Mouse (Mus musculus) MEL (cell line): ENCODE results near the gene Ccn6. TPM values are rescaled to one million over a fixed set of nuclear protein-coding genes. Genes with fewer than 3 reads are reported as not detected.

Experiments
- DNase-seq: peaks from one replicate; pipeline ENCODE4 v3.0.0; 2011; ENCODE audit warnings: low read depth, low spot score
- H3K27ac ChIP-seq: 2 replicates; pipeline ENCODE4 v1.5.1; 2012; ENCODE audit warnings: low read depth, mild to moderate bottlenecking, control low read depth, low read length, moderate library complexity; ENCODE audit not compliant: control insufficient read depth
- H3K27me3 ChIP-seq, 2 experiments: fragments of 150-350 bp in 1 of 2; sonication (generic) in 1 of 2; 2 replicates each; pipeline ENCODE4 v1.6.1; 2012; ENCODE audit warnings: low read length in 2 of 2, mild to moderate bottlenecking in 2 of 2, improper control_type of control experiment in 1 of 2, moderate library complexity in 1 of 2; ENCODE audit not compliant: insufficient read depth in 2 of 2, control insufficient read depth in 1 of 2
- H3K36me3 ChIP-seq, 2 experiments: 2 replicates each; pipeline ENCODE4 v1.6.1; 2012 to 2014; ENCODE audit warnings: low read length in 2 of 2, improper control_type of control experiment in 1 of 2, inconsistent platforms in 1 of 2, mild to moderate bottlenecking in 1 of 2; ENCODE audit not compliant: insufficient read depth in 2 of 2, control insufficient read depth in 1 of 2
- H3K4me1 ChIP-seq, 2 experiments: fragments of 150-350 bp in 1 of 2; sonication (generic) in 1 of 2; 2 replicates each; pipeline ENCODE4 v1.6.1; 2012; ENCODE audit warnings: low read length in 2 of 2, improper control_type of control experiment in 1 of 2, mild to moderate bottlenecking in 1 of 2; ENCODE audit not compliant: insufficient read depth in 2 of 2, control insufficient read depth in 1 of 2
- H3K4me3 ChIP-seq, 2 experiments: fragments of 150-350 bp in 1 of 2; sonication (generic) in 1 of 2; 2 replicates each; pipeline ENCODE4 v1.5.1; 2012; ENCODE audit warnings: low read depth in 2 of 2, low read length in 2 of 2, mild to moderate bottlenecking in 2 of 2, moderate library complexity in 2 of 2, control low read depth in 1 of 2, improper control_type of control experiment in 1 of 2; ENCODE audit not compliant: control insufficient read depth in 1 of 2, insufficient read depth in 1 of 2
- H3K79me2 ChIP-seq: 2 replicates; pipeline ENCODE4 v1.6.1; 2012; ENCODE audit warnings: mild to moderate bottlenecking, low read length, moderate library complexity; ENCODE audit not compliant: control insufficient read depth, poor library complexity, insufficient read depth
- H3K9ac ChIP-seq: 2 replicates; pipeline ENCODE4 v1.6.1; 2012; ENCODE audit warnings: low read depth, mild to moderate bottlenecking, control low read depth, low read length, moderate library complexity; ENCODE audit not compliant: control insufficient read depth, poor library complexity, severe bottlenecking
- H3K9me3 ChIP-seq: fragments of 150-350 bp; sonication (generic); replicated peaks from 2 replicates; pipeline ENCODE4 v1.6.1; 2012; ENCODE audit warnings: mild to moderate bottlenecking, low read length, improper control_type of control experiment, moderate library complexity; ENCODE audit not compliant: insufficient read depth
- CHD1 ChIP-seq: IDR thresholded peaks from 2 replicates; pipeline ENCODE4 v1.6.1; 2012; ENCODE audit warnings: low read depth, mild to moderate bottlenecking, inconsistent platforms, low read length, improper control_type of control experiment
- CHD2 ChIP-seq: IDR thresholded peaks from 2 replicates; pipeline ENCODE4 v1.6.1; 2011; ENCODE audit warnings: low read length, improper control_type of control experiment
- CTCF ChIP-seq, 3 experiments: IDR thresholded peaks in 2 of 3; conservative IDR thresholded peaks in 1 of 3; 2 replicates each; pipeline ENCODE4 v1.5.1; 2011 to 2012; ENCODE audit warnings: low read length in 3 of 3, low read depth in 2 of 3, mild to moderate bottlenecking in 2 of 3, improper control_type of control experiment in 1 of 3, inconsistent platforms in 1 of 3, mixed read lengths in 1 of 3, moderate library complexity in 1 of 3; ENCODE audit not compliant: control insufficient read depth in 1 of 3, insufficient read depth in 1 of 3, poor library complexity in 1 of 3, severe bottlenecking in 1 of 3
- ETS1 ChIP-seq: IDR thresholded peaks from 2 replicates; pipeline ENCODE4 v1.6.1; 2012; ENCODE audit warnings: low read depth, mild to moderate bottlenecking, inconsistent platforms, low read length, improper control_type of control experiment, moderate library complexity
- GABPA ChIP-seq: IDR thresholded peaks from 2 replicates; pipeline ENCODE4 v1.6.1; 2012; ENCODE audit warnings: low read depth, mild to moderate bottlenecking, inconsistent platforms, low read length, improper control_type of control experiment, moderate library complexity
- HCFC1 ChIP-seq: IDR thresholded peaks from 2 replicates; pipeline ENCODE4 v1.6.1; 2012; ENCODE audit warnings: low read depth, mild to moderate bottlenecking, inconsistent platforms, low read length, improper control_type of control experiment, moderate library complexity
- MAFK ChIP-seq: IDR thresholded peaks from 2 replicates; pipeline ENCODE4 v1.6.1; 2011; ENCODE audit warnings: low read depth, mild to moderate bottlenecking, low read length, improper control_type of control experiment, borderline replicate concordance
- MAX ChIP-seq: IDR thresholded peaks from 2 replicates; pipeline ENCODE4 v1.6.1; 2011; ENCODE audit warnings: low read length, improper control_type of control experiment
- MAZ ChIP-seq: IDR thresholded peaks from 2 replicates; pipeline ENCODE4 v1.6.1; 2012; ENCODE audit warnings: low read depth, mild to moderate bottlenecking, inconsistent platforms, low read length, improper control_type of control experiment
- MEF2A ChIP-seq: IDR thresholded peaks from 2 replicates; pipeline ENCODE4 v1.6.1; 2014; ENCODE audit warnings: low read depth, mild to moderate bottlenecking, inconsistent platforms, low read length, improper control_type of control experiment; ENCODE audit not compliant: poor library complexity, insufficient replicate concordance, severe bottlenecking; ENCODE audit errors: extremely low read depth
- MYB ChIP-seq: IDR thresholded peaks from 2 replicates; pipeline ENCODE4 v1.6.1; 2011; ENCODE audit warnings: mild to moderate bottlenecking, low read depth, low read length, improper control_type of control experiment
- MYC ChIP-seq: IDR thresholded peaks from 2 replicates; pipeline ENCODE4 v1.6.1; 2011; ENCODE audit warnings: low read depth, mild to moderate bottlenecking, low read length, improper control_type of control experiment, moderate library complexity
- NELFE ChIP-seq: IDR thresholded peaks from 2 replicates; pipeline ENCODE4 v1.6.1; 2011; ENCODE audit warnings: low read depth, low read length, improper control_type of control experiment
- NRF1 ChIP-seq: IDR thresholded peaks from 2 replicates; pipeline ENCODE4 v1.6.1; 2014; ENCODE audit warnings: low read depth, mild to moderate bottlenecking, inconsistent platforms, low read length, improper control_type of control experiment, moderate library complexity; ENCODE audit not compliant: poor library complexity, insufficient read depth, severe bottlenecking
- POLR2AphosphoS2 ChIP-seq: IDR thresholded peaks from 2 replicates; pipeline ENCODE4 v1.6.1; 2011; ENCODE audit warnings: low read length, improper control_type of control experiment
- RCOR1 ChIP-seq: IDR thresholded peaks from 2 replicates; pipeline ENCODE4 v1.6.1; 2012; ENCODE audit warnings: low read depth, mild to moderate bottlenecking, inconsistent platforms, low read length, improper control_type of control experiment
- SMC3 ChIP-seq: IDR thresholded peaks from 2 replicates; pipeline ENCODE4 v1.6.1; 2011; ENCODE audit warnings: low read depth, low read length, improper control_type of control experiment
- TAL1 ChIP-seq: IDR thresholded peaks from 2 replicates; pipeline ENCODE4 v1.6.1; 2012; ENCODE audit warnings: mild to moderate bottlenecking, inconsistent platforms, low read length, moderate library complexity, mixed read lengths
- TBP ChIP-seq: IDR thresholded peaks from 2 replicates; pipeline ENCODE4 v1.8.0; 2011; ENCODE audit warnings: low read depth, low read length, improper control_type of control experiment
- TCF12 ChIP-seq: IDR thresholded peaks from 2 replicates; pipeline ENCODE4 v1.6.1; 2014; ENCODE audit warnings: low read depth, mild to moderate bottlenecking, inconsistent platforms, low read length, improper control_type of control experiment, moderate library complexity
- UBTF ChIP-seq: IDR thresholded peaks from 2 replicates; pipeline ENCODE4 v1.6.1; 2012; ENCODE audit warnings: low read depth, mild to moderate bottlenecking, inconsistent platforms, low read length, improper control_type of control experiment, moderate library complexity, borderline replicate concordance; ENCODE audit not compliant: insufficient read depth
- ZC3H11A ChIP-seq: IDR thresholded peaks from 2 replicates; pipeline ENCODE4 v1.6.1; 2012; ENCODE audit warnings: low read depth, mild to moderate bottlenecking, inconsistent platforms, low read length, improper control_type of control experiment
- ZKSCAN1 ChIP-seq: IDR thresholded peaks from 2 replicates; pipeline ENCODE4 v1.6.1; 2012; ENCODE audit warnings: low read depth, mild to moderate bottlenecking, inconsistent platforms, low read length, improper control_type of control experiment, moderate library complexity
- polyA plus RNA-seq, 2 experiments: library from polyadenylated mRNA; stranded (reverse) in 1 of 2; unstranded in 1 of 2; fragments of >175 nt in 1 of 2; fragments of >200 nt in 1 of 2; gene quantifications; 2 replicates each; pipeline versions ENCODE4 v1.2.1 to v1.2.4; 2012; ENCODE audit warnings: low replicate concordance in 2 of 2, low read depth in 1 of 2; ENCODE audit not compliant: insufficient read length in 2 of 2, insufficient read depth in 1 of 2, missing spikeins in 1 of 2
- total RNA-seq: library from RNA; depleted of rRNA; stranded (reverse); fragments of 300-350 nt; gene quantifications from 2 replicates; pipeline ENCODE4 v1.2.3, GENCODE M21; 2012

The Ccn6 gene
- total and polyA plus RNA-seq, 3 experiments: 0.43 TPM; not detected in 2

- TF ChIP-seq MYB (no peak), NRF1 (no peak), SMC3 (no peak), NELFE (no peak)
Observed at GRCm38 (mm10) chr10:39142216-39142615, 21.4 kb downstream of the Ccn6 start (continued).

- H3K4me1 ChIP-seq: no peaks in the 10 kb centered on the region
- H3K4me3 ChIP-seq: no peak overlapping the region
- H3K9ac ChIP-seq: no peak overlapping the region
- H3K79me2 ChIP-seq: no peaks in the 10 kb centered on the region
- H3K36me3 ChIP-seq: no peaks in the 10 kb centered on the region
- TF ChIP-seq SMC3: no peak
- TF ChIP-seq TCF12: no peak
- no peak for TF ChIP-seq NELFE
- TF ChIP-seq POLR2AphosphoS2: no peak
- TF ChIP-seq MEF2A: no peak
- TF ChIP-seq CHD1: no peak
- TF ChIP-seq MAFK: no peak
- no peak for TF ChIP-seq ZKSCAN1
- TF ChIP-seq HCFC1: no peak
- no peak for TF ChIP-seq ZC3H11A
- no peak for TF ChIP-seq RCOR1
- TF ChIP-seq UBTF: no peak
- no peak for TF ChIP-seq NRF1
- TF ChIP-seq MYC: no peak
- TF ChIP-seq CTCF (IDR thresholded peaks at IDR 0.05 in 2 of 3, conservative IDR thresholded peaks at IDR 0.05 in 1 of 3; ENCODE audit: control insufficient read depth in 1 of 3, insufficient read depth in 1 of 3, low read depth in 2 of 3, low read length in 3 of 3, poor library complexity in 1 of 3, severe bottlenecking in 1 of 3): no peak
- TF ChIP-seq TBP: no peak
- no peak for TF ChIP-seq MYB
- TF ChIP-seq GABPA: no peak
- H3K27me3 ChIP-seq: no peaks in the 10 kb centered on the region
- H3K27ac ChIP-seq: no peak overlapping the region
- no peaks in the 10 kb centered on the region for H3K9me3 ChIP-seq
- DNase-seq: no peak
Observed at GRCm38 (mm10) chr10:39141401-39141800, 22.2 kb downstream of the Ccn6 start.

GRCm38 (mm10) chr10:39140843-39141242, 22.8 kb downstream of the Ccn6 start:
- no peak for TF ChIP-seq ETS1
- no peak for TF ChIP-seq CTCF (IDR thresholded peaks at IDR 0.05 in 2 of 3, conservative IDR thresholded peaks at IDR 0.05 in 1 of 3; ENCODE audit: control insufficient read depth in 1 of 3, insufficient read depth in 1 of 3, low read depth in 2 of 3, low read length in 3 of 3, poor library complexity in 1 of 3, severe bottlenecking in 1 of 3)
- no peak for TF ChIP-seq MAZ
- TF ChIP-seq TAL1: no peak
- no peak for TF ChIP-seq MAX
- TF ChIP-seq SMC3: no peak
- no peak for TF ChIP-seq CHD2
- H3K4me1 ChIP-seq: no peaks in the 10 kb centered on the region
- H3K79me2 ChIP-seq: no peaks in the 10 kb centered on the region
- H3K9me3 ChIP-seq: no peaks in the 10 kb centered on the region
- H3K36me3 ChIP-seq: no peaks in the 10 kb centered on the region
- H3K9ac ChIP-seq: no peak overlapping the region
- H3K4me3 ChIP-seq: no peak overlapping the region
- no peaks in the 10 kb centered on the region for H3K27me3 ChIP-seq
- no peak overlapping the region for H3K27ac ChIP-seq
- no peak for DNase-seq
